Mouse (Mus musculus) granulocyte monocyte progenitor cell, adult 5-6 weeks (primary cell): ENCODE results near the gene Dpp8. TPM values are rescaled to one million over a fixed set of nuclear protein-coding genes. Genes with fewer than 3 reads are reported as not detected.
"Not testable (repeated sequence)": the region's sequence is repeated elsewhere in the genome, so short reads cannot be mapped to it uniquely, and the experiment has no call there.

Source experiments
- ATAC-seq: replicated peaks from 2 replicates; pipeline ENCODE4 v1.8.0; 2016; ENCODE audit warnings: mild to moderate bottlenecking, moderate TSS enrichment, inconsistent platforms; ENCODE audit not compliant: poor library complexity, severe bottlenecking
- total RNA-seq, 2 experiments: library from RNA; stranded (forward) in 1 of 2; stranded (reverse) in 1 of 2; fragments of 200-712, 200-1000 nt in 1 of 2; fragments of >200 nt in 1 of 2; fragmentation: Nextera tagmentation in 1 of 2; gene quantifications; 2 replicates each; pipeline ENCODE4 v1.2.3; 2014 to 2017

Gene Dpp8
- total RNA-seq (2014; fragmentation: Nextera tagmentation) (78.6 and 82.8 TPM in 2 replicates), total RNA-seq (2017) (86.4 and 93.8 TPM in 2 replicates)

DNA sequence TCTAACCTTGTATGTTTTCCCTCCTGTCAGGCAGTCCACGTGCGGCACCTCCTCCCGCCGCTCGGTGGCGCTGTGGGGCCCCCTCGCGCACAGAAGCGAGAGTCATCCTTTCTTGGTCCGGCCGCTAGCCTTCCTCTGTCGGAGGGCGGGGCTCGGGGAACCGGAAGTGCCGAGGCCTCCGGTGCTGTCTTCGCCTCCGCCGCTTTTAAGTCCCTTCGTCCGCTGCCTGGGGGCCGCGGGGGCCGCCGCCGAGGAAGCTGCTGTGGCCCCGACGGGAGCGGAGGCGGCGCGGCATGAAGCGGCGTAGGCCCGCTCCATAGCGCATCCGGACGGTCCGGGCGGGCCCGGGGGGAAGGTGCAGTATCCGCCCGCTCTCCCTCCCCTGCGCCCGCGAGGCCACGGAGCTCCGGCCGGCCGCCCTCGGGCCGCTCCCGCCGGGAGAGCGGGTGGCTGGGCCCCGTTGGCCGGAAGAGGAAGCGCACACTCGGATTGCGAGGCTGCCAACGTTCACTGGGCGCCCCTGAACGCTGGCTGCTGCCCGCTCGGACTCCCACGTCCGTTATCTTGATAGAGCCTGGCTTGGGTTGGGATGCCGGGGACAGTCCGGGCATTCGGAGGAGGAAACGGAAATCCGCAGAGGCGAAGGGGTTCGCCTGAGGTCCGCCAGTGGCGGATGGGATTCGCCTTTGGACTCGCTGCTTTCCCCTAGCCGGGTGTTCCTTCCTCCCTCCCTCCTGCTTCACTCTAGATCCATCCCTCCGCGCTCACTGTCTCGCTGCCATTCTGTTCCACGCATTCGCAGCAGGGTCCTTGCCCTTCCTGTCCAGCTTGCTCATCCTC lies at the start of gene Dpp8:
Gene Dpp8, plus strand, starts transcription at position 146 of the 840 bp plus-strand sequence.
- ATAC-seq: peak; percentile 92

DNA sequence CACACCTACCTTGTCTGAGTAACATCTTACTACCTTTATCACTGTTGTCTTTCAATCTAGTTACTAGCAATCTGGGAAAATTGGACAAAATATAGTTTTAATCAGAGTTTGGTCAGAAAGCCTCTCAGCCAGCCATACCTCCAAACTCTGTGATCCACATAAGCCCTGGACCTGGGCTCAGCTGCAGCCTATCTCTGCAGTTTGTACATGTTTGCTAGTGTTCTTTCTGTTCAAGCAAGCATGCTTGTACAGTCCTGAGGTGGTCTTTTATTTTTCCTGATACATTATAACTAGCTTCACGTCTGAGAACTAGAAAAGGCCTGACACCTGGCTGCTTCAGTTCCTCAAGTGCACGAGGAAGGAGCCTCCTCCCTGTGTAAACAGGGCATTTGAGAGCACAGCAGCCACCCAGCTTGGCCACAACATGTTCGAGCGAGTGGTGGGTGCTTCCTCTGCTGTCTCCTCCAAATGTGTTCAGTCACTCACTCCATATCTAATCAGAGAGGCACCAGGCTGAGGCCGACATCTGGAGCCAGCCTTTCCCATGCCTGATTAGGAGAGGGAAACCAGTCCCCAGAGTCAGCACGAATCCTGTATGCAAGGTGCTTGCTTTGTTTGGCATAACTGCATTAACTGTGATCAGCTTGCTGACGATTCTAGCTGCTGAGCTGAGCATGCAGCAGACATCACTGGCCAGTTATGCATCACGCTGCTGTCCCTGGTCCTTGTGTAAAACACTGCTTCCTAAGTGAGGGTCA lies 47.0 kb upstream of the Dpp8 start:
- no peak for ATAC-seq

DNA sequence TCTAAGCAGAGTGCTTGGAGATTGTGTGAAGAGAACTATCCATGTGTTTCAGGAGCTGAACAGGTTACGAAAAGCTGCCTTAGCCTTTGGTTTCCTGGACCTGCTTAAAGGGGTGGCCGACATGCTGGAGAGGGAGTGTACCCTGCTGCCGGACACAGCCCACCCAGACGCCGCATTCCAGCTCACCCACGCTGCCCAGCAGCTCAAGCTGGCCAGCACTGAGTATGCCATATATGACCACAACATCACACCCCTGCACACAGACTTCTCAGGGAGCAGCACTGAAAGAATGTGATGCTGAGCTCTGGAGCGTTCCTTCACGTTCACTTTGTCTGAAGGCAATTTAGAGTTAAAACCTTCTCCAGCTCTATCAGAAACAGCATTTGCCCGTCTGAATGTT lies 46.4 kb upstream of the Dpp8 start:
- ATAC-seq: no peak

DNA sequence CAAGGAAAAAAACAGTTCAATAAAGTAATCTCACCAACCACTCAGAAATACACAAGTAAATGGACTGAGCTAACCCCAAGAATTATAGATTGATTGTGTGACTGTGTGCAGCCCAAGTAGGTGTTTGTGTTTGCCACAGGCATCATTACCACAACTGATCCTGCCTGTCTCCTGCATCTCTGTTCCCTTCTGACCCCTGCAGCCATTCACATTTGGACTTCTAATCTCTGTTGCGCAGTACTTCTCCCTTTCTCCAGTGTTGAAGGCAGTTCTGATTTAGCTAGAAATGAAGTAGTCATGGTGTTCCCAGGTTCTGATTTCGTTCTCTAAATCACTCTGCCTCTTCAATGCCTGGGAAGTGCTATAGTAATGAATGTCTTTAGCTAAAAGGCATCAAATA lies 44.6 kb upstream of the Dpp8 start:
- no peak for ATAC-seq

DNA sequence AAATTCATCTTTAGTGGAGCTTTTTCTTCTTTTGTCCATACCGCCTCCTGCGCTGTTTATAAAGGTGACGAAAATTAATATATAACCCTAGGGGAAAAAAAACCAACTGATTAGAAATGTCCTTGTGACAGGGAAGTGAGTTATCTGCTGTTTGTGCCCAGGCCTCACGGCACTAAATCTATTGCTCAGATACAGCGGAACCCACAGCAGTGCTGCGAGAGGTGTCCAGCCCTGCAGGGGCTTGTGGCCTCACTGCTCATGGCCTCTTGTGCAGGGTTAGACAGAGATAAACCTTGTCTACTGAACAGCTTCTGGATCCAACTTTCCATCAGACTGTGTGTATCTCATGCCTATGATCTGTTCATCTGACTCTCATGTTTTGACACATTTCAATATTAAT lies 43.8 kb upstream of the Dpp8 start:
- no peak for ATAC-seq

DNA sequence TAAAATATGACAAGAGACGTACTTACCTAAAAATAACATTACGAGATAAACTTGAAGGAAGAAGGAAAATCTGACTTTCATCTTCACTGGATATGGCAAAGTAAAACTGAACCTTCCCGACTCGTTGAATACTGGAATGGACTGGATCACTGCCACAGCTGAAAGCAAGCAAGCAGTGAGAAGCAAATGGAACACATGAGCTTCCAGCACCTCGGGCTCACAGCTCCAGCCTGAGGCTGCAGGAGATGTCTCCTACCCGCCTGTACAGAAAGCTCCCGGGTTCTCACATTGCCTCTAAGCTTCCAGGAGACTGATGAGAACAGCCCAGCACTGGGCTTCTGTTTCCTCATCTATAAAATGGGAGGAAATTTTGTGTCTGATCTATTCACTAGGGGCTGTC lies 41.9 kb upstream of the Dpp8 start:
- ATAC-seq: no peak

DNA sequence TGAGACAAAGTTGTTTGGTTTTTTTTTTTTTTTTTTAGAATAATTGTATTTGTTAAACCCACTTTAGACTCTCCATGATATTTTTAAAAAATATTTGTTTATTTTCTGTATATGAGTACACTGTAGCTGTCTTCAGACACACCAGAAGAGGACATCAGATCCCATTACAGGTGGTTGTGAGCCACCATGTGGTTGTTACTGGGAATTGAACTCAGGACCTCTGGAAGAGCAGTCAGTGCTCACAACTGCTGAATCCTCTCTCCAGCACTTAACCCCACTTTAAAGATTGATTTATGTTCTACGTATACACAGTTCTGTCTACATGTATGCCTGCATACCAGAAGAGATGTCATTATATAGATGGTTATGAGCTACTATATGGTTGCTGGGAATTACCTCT lies 36.8 kb upstream of the Dpp8 start:
- ATAC-seq: not testable (repeated sequence)

DNA sequence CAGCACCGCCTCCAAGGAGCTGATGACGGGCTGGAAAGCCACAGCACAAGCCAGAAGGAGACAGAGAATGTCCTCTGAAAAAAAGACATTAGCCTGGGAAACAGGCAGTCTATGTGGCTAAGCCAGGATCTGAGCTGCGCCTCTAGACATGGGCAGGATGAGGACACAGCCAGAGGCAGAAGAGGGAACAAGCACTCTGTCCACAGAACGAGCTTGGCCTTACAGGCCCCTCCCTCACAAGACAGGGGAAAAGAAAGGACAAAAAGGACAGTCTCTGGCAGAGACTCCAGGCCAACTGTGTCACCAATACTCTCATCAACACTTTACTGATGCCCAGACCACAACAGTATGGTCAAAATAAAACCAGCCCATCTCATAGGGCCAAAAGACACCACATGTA lies 30.7 kb upstream of the Dpp8 start:
- ATAC-seq: no peak

DNA sequence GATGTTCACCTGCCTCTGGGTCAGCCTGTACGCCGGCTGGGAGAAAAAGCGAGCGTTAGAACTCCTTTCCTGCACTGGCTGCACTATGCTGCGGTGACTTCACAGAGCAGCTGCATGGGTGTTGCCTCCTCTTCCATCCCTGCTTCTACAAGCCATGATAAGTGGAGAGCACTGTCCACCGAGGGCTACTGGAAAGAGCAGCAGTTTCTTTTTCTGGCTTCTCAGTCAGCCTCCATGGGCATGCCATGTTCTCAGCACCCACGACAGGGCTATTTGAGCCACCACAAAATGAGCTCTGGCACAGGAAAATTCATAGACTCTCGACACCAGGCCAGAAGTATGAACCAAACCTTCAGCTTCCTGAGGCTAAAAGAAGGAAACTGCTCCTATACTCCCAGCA lies 26.5 kb upstream of the Dpp8 start:
- no peak for ATAC-seq

DNA sequence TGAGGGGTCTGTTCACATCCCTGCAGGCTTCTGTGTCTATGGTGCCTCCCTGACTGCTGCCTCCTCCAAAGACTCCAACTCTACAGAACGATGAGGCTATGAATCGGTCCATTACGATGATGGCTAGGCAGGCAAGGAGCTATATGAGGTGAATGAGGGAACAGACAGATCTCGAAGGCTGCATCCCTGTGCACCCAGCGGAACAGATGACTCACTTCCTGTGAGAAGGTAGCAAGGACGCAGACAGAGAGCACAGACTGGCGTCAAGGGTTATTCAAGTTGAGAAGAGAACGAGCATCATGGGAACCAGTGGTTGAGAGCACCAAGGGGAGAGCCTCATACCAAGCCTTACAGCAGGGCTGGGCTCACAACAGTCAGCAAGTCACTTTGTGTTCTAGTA lies 21.6 kb upstream of the Dpp8 start:
- no peak for ATAC-seq

DNA sequence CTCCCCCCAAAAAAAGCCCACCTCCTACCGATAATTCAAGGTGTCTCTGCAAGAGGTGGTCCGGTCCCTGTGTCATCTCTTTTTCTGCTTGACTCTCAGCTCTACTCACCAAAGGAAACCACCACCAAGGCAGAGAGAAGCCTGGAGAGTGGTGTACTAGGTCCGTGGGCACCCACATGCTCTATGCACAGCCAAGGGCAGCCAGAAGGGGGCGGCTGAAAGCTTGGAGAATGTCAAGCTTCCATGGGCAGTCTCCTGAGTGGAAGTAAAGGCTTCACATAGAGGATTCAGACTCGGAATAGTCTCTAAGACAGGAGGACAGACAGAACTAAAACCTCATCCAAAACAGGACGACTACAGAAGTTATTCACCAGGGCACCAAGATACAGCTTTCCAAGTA lies 20.9 kb upstream of the Dpp8 start:
- no peak for ATAC-seq

DNA sequence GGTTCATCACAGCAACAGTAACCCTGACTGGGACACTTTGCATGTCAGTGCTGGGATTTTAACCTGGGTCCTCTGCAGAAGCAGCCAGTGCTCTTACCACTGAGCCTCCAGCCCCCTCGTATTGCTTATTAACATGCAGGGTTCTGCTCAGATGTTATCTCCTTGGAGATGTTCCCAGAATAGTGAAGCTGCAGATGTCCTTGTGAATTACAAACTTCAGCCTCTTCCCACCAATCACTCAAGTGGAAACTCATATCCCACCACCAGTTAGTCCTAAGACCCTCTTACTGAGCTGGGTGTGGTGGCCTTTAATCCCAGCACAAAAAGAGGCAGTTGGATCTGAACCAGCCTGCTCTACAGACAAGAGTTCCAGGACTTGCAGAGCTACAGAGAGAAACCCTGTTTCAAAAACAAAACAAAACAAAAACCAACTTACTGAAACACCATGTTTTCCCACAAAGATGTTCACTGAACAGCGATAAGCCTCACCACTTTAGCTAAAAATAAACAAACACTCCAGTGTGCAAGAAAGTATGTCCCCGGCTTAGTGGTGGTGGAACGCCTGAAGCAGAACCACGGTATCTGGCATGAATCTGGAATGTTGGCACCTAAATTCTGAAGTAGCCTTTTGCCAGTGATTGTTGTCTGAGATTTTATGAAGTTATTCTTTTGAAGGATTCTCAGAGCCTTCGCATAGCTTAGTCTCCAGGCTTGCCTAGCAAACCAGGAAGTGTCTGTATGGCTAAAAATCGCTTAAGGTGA lies 16.6 kb upstream of the Dpp8 start:
- ATAC-seq: no peak

DNA sequence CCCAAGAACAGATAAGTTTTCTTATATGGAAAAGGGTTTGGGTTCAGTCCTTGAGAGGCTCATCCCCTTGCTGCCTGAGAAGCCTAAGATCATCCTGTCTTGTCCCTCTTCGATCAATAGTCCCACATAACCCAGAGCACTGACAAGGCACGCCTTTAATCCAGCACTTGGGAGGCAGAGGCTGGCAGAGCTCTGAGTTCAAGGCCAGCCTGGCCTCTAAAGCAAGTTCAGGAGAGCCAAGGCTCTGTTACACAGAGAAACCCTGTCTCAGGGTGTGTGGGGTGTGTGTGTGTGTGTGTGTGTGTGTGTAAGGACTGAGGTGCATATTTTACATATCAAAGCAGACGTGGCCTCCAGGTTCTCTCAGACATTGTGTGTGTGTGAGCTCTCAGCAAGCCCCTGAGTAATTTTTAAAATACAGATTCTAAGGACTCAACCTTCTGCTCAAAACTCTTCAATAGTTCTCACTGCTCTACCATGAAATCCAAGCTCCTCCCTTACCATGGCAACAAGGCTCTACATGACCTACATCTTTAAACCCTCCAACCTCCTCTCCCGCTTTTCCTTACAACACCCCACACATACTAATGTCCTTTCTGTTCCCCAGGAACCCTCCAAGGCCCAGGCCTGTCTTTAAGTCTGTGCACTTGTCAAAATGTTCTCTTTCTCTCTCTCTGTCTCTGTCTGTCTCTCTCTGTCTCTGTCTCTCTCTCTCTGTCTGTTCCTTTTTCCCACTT lies 15.8 kb upstream of the Dpp8 start:
- no peak for ATAC-seq

DNA sequence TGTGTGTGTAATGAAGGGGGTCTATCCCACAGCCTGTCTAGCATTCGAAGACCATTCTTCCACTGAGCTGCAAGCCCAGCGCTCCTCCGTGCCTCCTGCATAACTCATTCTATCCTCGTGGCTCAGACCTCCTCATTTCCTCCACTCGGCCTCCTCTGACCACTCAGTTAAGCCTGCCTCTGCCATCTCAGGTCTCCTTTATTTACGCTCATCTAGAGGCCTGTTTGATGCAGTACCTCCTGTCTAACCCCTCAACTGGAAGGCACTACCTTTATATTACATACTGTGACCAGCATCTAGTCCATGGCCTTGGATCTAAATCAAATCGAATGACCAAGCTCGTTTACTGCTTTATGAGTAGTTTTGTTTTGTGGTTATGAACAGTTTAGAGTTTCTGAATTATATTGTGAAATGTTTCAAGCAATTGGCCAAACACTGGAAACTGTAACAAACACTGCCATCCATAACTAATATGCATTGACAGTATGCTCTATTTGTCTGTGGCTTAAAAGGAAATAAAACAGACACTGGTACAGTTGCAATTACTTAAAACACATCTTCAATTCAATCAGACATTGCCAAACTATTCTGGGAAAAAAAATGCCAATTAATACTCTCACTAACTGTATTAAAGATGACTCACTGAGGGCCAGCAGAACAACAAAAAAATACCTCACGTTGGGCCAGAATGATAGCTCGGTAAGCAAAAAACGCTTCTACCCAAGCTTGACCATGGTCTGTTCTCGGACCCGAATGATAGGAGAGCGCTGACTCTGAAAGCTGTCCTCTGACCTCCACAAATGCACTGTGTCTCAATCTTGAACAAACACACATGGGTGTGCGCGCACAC lies 15.0 kb upstream of the Dpp8 start:
- ATAC-seq: no peak

DNA sequence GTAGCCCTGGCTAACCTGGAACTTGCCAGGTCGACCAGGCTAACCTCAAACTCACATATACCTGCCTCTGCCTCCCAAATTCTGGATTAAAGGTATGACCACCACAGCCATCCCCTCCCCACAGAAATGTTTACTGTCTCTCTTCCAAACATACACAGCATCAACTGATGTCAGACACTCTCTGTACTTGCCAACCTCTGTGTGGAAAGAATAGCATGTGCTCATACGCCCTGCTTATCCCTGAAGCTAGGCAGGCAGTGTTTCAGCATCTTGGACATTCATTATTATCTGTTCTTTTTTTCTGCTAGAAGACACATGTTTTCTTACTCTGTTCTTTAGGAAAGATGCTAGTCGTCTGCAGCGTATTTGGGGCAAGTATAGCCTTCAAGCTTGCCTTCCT lies 14.3 kb upstream of the Dpp8 start:
- no peak for ATAC-seq

DNA sequence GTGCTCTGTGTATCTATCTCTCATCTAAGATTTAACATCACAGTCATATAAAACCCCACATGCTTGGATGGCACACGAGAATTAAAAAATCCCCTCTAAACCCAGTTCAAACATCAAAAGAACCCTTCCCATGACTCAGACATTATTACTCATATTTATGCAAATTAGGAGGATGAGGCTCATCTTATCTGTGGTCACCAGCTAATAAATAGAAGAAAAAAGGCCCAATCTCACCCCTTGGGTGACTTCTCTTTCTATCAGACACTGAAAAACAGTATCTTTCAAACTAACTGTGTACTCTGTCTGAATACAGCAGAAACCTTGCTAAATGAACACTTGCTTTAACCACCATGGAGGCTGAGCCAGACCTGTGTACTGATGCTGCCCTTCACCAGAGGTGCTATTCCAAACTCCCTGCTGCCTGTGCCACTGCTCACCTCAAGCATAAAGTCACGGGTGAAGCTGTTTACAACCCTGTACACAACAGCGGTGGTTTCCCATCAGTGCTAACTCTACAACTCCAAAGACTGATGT lies 13.6 kb upstream of the Dpp8 start:
- no peak for ATAC-seq

DNA sequence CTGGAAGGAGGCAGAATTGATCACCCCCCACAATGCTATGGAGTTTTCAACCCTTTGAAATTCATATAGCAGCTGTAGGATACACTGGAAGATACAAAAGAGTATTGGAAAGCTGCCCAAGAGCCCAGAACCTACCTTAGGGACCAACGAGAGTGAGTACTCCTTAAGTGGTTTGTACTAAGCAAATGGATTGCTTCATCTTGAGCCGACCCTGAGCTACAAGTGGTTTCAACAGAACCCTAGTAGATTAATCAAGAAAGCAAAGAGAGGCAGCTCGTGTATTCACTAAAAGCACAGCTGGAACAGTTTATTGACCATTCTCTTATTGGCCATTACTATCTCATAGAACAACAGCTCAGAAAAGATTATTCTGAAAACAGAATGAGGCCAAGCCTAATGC lies 13.1 kb upstream of the Dpp8 start:
- ATAC-seq: no peak

DNA sequence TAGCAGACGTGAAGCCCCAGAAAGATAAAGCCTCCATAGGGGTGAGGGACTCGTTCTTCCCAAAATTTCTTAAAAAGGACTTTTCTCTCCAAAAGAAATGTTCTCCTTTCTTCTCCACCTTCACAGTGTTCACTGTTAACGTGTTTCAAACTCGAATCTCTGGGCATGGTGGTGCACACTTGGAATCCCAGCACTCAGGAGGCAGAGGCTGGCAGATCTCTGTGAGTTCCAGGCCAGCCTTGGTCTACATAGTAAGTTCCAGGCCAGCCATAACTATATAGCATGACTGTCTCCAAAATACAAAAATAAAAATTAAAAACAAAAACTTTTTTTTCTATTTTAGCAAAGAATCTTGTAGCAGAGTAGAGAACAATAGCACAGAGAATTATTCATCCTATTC lies 12.1 kb upstream of the Dpp8 start:
- ATAC-seq: no peak
